Mouse (Mus musculus): ENCODE results near the gene Cd209c. TPM values are rescaled to one million over a fixed set of nuclear protein-coding genes. Genes with fewer than 3 reads are reported as not detected.
A peak's percentile ranks its signal among the peaks of the same experiment; 100 is the strongest.

The Cd209c gene
- under 1 TPM in 1 of 2 experiments, not detected in 1; 0.66 TPM for total RNA-seq (2021)
- long read RNA-seq, experiment 1, result 0 reads
- long read RNA-seq, experiment 2, result 0 reads

- intact Hi-C loops (cut with DNase I), result loop anchor here (5.0 kb wide), 1 partner anchor 237 kb away; no protein-coding TSS in a partner anchor
These were observed at the start of gene Cd209c for GRCm38 (mm10) chr8:3954646-3955045. Cd209c (minus strand) TSS chr8:3954746.

GRCm38 (mm10) chr8:3994219-3994618 is 39.7 kb upstream of the Cd209c start:
- H3K4me3 ChIP-seq, result no peak overlapping the region
- no peak for DNase-seq
- TF ChIP-seq CTCF (IDR thresholded peaks at IDR 0.05), result no peak
- H3K27ac ChIP-seq, result no peak overlapping the region
- intact Hi-C loops (cut with DNase I), result no loop called here

More at GRCm38 (mm10) chr8:3954646-3955045, at the start of gene Cd209c:
- DNase-seq, result no peak
- Histone ChIP-seq H3K27ac (no peak within 1 kb of the TSS), H3K4me3 (no peak within 1 kb of the TSS)
- TF ChIP-seq CTCF (IDR thresholded peaks at IDR 0.05), result no peak

- Histone ChIP-seq H3K4me3 (no peak overlapping the region), H3K27ac (no peak overlapping the region)
- TF ChIP-seq CTCF (IDR thresholded peaks at IDR 0.05), result peak; percentile 33
- intact Hi-C loops (cut with DNase I), result loop anchor here (5.0 kb wide), 1 partner anchor 239 kb away; no protein-coding TSS in a partner anchor
- DNase-seq, result no peak
These were observed 1.5 kb upstream of the Cd209c start for GRCm38 (mm10) chr8:3956037-3956436.

GRCm38 (mm10) chr8:3940023-3940422 is 14.5 kb downstream of the Cd209c start:
- TF ChIP-seq CTCF (IDR thresholded peaks at IDR 0.05), result no peak

GRCm38 (mm10) chr8:3926744-3927143 is 27.8 kb downstream of the Cd209c start, which contains the start of gene Cd209b:
Cd209b (minus strand) TSS chr8:3926844.
- no peak for TF ChIP-seq CTCF (IDR thresholded peaks at IDR 0.05)
- intact Hi-C loops (cut with DNase I), result no loop called here
- Histone ChIP-seq H3K27ac (no peak within 1 kb of the TSS), H3K4me3 (peak within 1 kb of the TSS; percentile 3; the same call in 1 of the 2 replicates)
- DNase-seq, result no peak

More at GRCm38 (mm10) chr8:3940023-3940422, 14.5 kb downstream of the Cd209c start:
- H3K4me3 ChIP-seq, result no peak overlapping the region
- DNase-seq, result no peak
- intact Hi-C loops (cut with DNase I), result no loop called here
- no peak overlapping the region for H3K27ac ChIP-seq

Other genes starting within 250 kb of the Cd209c start
- not detected for gene Clec4g, start 234.1 kb downstream of the Cd209c start, total RNA-seq (2021)
- gene Cd209a, start 205.8 kb downstream of the Cd209c start, total RNA-seq (2021), result under 1 TPM; 0.50 to 0.71 TPM
- not detected for gene Cd209e, start 100.4 kb downstream of the Cd209c start, total RNA-seq (2021)
- gene Cd209d, start 76.2 kb downstream of the Cd209c start, total RNA-seq (2021), result 1 to 10 TPM in 1 of 2 experiments, under 1 TPM in 1; 0.64 to 1.6 TPM
- gene Cd209b, start 27.9 kb downstream of the Cd209c start, total RNA-seq (2021), result 1 to 10 TPM in 1 of 2 experiments, under 1 TPM in 1; 0.64 to 1.4 TPM
- 1 to 10 TPM in 1 of 2 experiments, under 1 TPM in 1; 0.51 to 1.2 TPM for gene Cd209f, start 151.1 kb upstream of the Cd209c start, total RNA-seq (2021)
- under 1 TPM in 1 of 2 experiments, not detected in 1; 0.31 TPM for gene Cd209g, start 179.4 kb upstream of the Cd209c start, total RNA-seq (2021)
- gene Evi5l, start 211.8 kb upstream of the Cd209c start, total RNA-seq (2021), result 10 to 100 TPM; 13.5 to 16.9 TPM